Mouse (Mus musculus): ENCODE measurements around the gene Gtf3c5. TPM values are rescaled to one million over a fixed set of nuclear protein-coding genes. Genes with fewer than 3 reads are reported as not detected.

Gtf3c5 gene
- polyA plus RNA-seq, 1 experiment from 2014 or later: 40.7 TPM

DNA sequence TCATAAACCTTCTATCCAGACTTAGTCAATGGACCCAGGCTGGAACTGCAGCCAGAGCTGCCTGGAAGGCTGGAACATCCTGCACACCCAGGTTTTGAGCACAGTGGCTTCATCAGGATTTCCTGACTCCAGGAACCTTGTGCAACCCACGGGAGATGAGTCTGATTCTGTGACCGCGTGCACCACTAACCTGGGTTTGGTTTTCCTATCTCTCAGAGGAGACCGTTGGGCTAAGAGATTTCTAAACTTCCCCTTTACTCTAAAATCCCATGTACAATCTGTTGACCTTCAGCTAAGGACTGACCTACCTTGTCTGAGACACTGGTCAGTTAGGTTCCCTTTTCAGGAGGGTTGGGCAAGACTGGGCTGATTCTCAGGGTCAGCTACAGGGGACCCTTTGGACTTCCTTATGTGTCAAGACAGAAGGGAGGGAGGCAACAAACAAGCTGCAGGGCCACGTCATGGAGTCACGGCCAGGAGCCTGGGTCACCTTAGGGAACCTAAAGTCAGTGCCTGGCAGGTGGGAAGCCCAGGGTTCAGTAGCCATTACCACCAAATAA is 35.3 kb upstream of the Gtf3c5 start:
- Histone ChIP-seq H3K36me3 (ENCODE audit: poor library complexity, severe bottlenecking) (no peaks in the 10 kb centered on the region), H3K4me3 (no peak overlapping the region), H3K9me3 (replicated peaks) (no peaks in the 10 kb centered on the region), H3K27me3 (peaks cover 27% of the 10 kb centered on the region), H3K27ac (no peak overlapping the region), H3K9ac (no peak overlapping the region), H3K4me2 (no peak overlapping the region), H3K4me1 (peaks cover 4% of the 10 kb centered on the region; the same call in 1 of the 2 replicates)
- 86% methylated on average over 6 of the region's 6 CpGs for WGBS
- ATAC-seq: no peak

DNA sequence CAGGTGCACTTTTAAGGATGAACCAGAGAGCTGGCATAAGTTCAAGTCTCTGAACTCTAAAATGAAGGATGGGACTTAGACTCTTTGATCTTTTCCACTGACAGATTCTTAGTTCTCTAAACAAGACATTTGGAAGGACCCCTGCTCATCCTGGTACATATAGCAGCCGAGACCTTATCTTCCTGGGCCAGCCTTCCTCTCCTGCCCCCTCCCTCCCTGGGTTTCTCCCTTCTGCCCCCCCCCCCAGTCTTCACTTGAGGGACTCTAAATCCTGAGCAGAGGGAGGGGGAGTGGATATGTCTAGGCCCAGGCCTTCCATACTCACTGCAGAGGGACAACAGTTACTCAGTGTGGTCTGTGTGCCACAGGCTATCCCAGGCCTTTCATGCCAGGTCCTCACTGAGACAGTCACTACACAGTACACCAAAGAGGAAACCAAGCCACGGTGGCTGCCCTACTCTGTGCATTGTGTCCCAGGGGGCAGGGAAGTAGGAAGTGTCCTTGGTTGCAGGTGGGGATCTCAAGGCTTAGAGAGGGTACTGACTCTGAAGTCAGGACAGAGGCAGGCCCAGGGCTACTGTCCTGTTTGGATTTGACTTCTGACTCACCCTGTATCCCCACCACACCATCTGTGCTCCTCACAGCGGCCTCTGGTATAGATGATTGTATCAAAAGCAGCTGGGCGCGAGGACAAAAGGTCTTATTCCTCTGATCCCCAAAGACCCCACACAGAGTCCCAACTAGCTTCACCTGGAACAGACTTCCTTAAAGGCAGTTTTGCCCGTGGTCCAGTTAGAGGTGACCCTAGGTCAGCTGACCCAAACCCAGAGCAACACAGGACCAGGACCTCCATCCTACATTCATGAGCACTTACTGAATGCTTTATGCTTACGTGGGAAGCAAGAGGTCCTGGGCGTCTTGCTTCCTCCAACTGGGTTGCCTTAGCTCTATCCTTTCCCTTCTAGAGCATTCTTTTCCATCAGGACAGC is 34.2 kb upstream of the Gtf3c5 start:
- Histone ChIP-seq H3K4me1 (peaks cover 4% of the 10 kb centered on the region; the same call in 1 of the 2 replicates), H3K4me2 (no peak overlapping the region), H3K9ac (no peak overlapping the region), H3K9me3 (replicated peaks) (no peaks in the 10 kb centered on the region), H3K4me3 (no peak overlapping the region), H3K27me3 (peaks cover 25% of the 10 kb centered on the region), H3K27ac (no peak overlapping the region), H3K36me3 (ENCODE audit: poor library complexity, severe bottlenecking) (no peaks in the 10 kb centered on the region)
- 76% methylated on average over 8 of the region's 8 CpGs for whole genome bisulfite sequencing
- no peak for ATAC-seq

GRCm38 (mm10) chr2:28616874-28617273 is 33.3 kb upstream of the Gtf3c5 start:
- Histone ChIP-seq H3K4me3 (no peak overlapping the region), H3K4me2 (no peak overlapping the region), H3K27ac (no peak overlapping the region), H3K9me3 (replicated peaks) (no peaks in the 10 kb centered on the region), H3K36me3 (ENCODE audit: poor library complexity, severe bottlenecking) (no peaks in the 10 kb centered on the region), H3K27me3 (peaks cover 16% of the 10 kb centered on the region), H3K4me1 (peaks cover 4% of the 10 kb centered on the region; the same call in 1 of the 2 replicates), H3K9ac (no peak overlapping the region)
- ATAC-seq: no peak
- 79% methylated on average over 9 of the region's 9 CpGs for WGBS

GRCm38 (mm10) chr2:28616358-28616757 is 32.8 kb upstream of the Gtf3c5 start:
- 32% methylated on average over 5 of the region's 5 CpGs for WGBS
- Histone ChIP-seq H3K4me3 (no peak overlapping the region), H3K27ac (no peak overlapping the region), H3K9ac (no peak overlapping the region), H3K9me3 (replicated peaks) (no peaks in the 10 kb centered on the region), H3K36me3 (ENCODE audit: poor library complexity, severe bottlenecking) (no peaks in the 10 kb centered on the region), H3K27me3 (peaks cover 11% of the 10 kb centered on the region), H3K4me2 (no peak overlapping the region), H3K4me1 (peaks cover 4% of the 10 kb centered on the region; the same call in 1 of the 2 replicates)
- no peak for ATAC-seq

GRCm38 (mm10) chr2:28613599-28613998 is 30.0 kb upstream of the Gtf3c5 start:
- no peak for ATAC-seq
- Histone ChIP-seq H3K27me3 (no peaks in the 10 kb centered on the region), H3K4me3 (no peak overlapping the region), H3K27ac (no peak overlapping the region), H3K4me1 (peaks cover 4% of the 10 kb centered on the region; the same call in 1 of the 2 replicates), H3K4me2 (no peak overlapping the region), H3K9me3 (replicated peaks) (no peaks in the 10 kb centered on the region), H3K36me3 (ENCODE audit: poor library complexity, severe bottlenecking) (no peaks in the 10 kb centered on the region), H3K9ac (no peak overlapping the region)
- WGBS: 86% methylated on average over 10 of the region's 10 CpGs

- Histone ChIP-seq H3K36me3 (ENCODE audit: poor library complexity, severe bottlenecking) (no peaks in the 10 kb centered on the region), H3K4me1 (no peaks in the 10 kb centered on the region), H3K27ac (no peak overlapping the region), H3K27me3 (no peaks in the 10 kb centered on the region), H3K4me2 (no peak overlapping the region), H3K9ac (no peak overlapping the region), H3K9me3 (replicated peaks) (no peaks in the 10 kb centered on the region), H3K4me3 (no peak overlapping the region)
- no peak for ATAC-seq
- WGBS: 62% methylated on average over 10 of the region's 10 CpGs
These were observed 29.0 kb upstream of the Gtf3c5 start for GRCm38 (mm10) chr2:28612436-28613063.

DNA sequence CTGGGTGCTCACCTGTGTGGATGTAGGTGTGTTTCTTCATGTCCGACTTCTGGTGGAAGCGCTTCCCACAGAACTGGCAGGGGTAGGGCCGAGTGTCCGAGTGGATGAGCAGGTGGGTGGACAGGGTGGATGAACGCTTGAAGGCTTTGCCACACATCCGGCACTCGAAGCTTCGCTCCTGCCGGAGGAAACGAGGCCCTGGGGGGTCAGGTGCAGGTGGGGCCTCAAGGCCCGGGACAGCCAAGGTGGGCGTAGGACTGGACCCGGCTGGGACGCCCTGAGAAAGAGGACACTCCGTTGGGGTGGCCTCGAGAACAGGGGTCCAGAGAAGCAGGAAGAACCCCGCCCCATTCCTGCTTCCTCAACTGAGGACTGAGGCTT is 27.8 kb upstream of the Gtf3c5 start:
- Histone ChIP-seq H3K27ac (no peak overlapping the region), H3K9ac (no peak overlapping the region), H3K9me3 (replicated peaks) (no peaks in the 10 kb centered on the region), H3K4me3 (no peak overlapping the region), H3K4me2 (no peak overlapping the region), H3K4me1 (no peaks in the 10 kb centered on the region), H3K36me3 (ENCODE audit: poor library complexity, severe bottlenecking) (no peaks in the 10 kb centered on the region), H3K27me3 (no peaks in the 10 kb centered on the region)
- 89% methylated on average over 17 of the region's 17 CpGs for WGBS
- no peak for ATAC-seq

GRCm38 (mm10) chr2:28610716-28611406 is 27.3 kb upstream of the Gtf3c5 start:
- Histone ChIP-seq H3K27ac (no peak overlapping the region), H3K4me1 (no peaks in the 10 kb centered on the region), H3K9ac (no peak overlapping the region), H3K4me3 (no peak overlapping the region), H3K4me2 (no peak overlapping the region), H3K27me3 (no peaks in the 10 kb centered on the region), H3K36me3 (ENCODE audit: poor library complexity, severe bottlenecking) (no peaks in the 10 kb centered on the region), H3K9me3 (replicated peaks) (no peaks in the 10 kb centered on the region)
- no peak for ATAC-seq
- WGBS: 75% methylated on average over 12 of the region's 12 CpGs

DNA sequence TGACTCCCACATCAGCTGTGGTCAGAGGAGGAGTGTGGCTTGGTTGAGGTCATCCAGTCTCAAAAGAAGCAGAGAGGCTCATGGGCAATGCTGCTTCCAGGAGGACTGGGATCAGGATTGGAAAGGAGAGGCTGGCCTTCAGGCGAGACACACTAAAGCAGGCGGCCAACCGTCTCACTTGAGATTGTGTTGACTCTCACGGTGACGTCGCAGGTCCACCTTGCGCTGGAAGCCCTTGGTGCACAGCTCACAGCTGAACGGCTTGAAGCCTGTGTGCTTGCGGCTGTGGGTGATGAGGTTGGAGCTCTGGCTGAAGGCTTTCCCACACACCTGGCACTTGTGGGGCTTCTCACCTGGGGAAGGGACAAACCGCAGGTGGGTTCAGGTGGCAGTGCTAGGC is 26.3 kb upstream of the Gtf3c5 start:
- H3K4me2 ChIP-seq: no peak overlapping the region
- no peak for ATAC-seq
- no peak overlapping the region for H3K9ac ChIP-seq
- no peaks in the 10 kb centered on the region for H3K4me1 ChIP-seq
- H3K9me3 ChIP-seq (replicated peaks): no peaks in the 10 kb centered on the region
- no peak overlapping the region for H3K4me3 ChIP-seq
- H3K36me3 ChIP-seq (ENCODE audit: poor library complexity, severe bottlenecking): no peaks in the 10 kb centered on the region
- no peak overlapping the region for H3K27ac ChIP-seq
- no peaks in the 10 kb centered on the region for H3K27me3 ChIP-seq
- 90% methylated on average over 10 of the region's 10 CpGs for WGBS

DNA sequence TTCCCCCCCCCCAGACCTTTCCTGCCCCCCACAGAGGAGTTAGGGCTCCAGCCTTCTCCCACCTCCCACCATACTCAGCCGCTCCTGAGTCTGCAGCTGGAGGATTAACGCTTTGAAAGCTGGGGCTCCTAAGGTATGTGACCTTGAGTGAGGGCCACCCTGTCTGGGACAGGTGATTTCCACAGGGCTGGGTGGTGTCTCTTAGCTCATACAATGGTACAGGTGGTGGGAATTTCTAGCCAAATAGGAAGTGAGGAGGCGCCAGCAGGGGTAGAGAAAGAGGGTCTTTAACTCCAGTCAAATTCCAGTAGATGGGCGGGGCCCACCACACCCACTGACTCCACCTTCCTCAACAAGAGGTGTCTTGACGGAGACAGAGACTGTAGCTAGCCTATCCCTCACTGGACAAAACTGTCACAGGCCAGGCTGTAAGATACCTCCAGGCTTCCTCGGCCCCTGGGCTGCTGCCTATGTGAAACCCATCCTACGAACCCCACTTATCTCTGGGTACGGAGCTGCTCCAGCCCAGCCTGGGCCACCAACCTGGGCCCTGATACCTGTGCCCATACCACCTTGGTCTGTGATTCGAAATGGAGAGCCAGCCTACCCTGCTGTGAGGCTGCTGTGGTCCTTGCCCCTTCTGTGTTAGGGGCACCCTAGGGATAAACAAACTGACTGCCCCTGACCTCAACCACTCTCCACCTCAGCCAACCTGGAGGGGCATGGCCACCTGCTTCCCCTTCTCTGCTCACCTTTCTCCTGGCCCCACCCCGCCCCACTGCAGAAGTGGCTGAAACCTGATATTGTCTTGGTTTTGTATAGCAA is 24.0 kb upstream of the Gtf3c5 start:
- WGBS: 48% methylated on average over 10 of the region's 10 CpGs
- no peak for ATAC-seq
- Histone ChIP-seq H3K9me3 (replicated peaks) (no peaks in the 10 kb centered on the region), H3K4me2 (no peak overlapping the region), H3K4me3 (no peak overlapping the region), H3K4me1 (no peaks in the 10 kb centered on the region), H3K27me3 (no peaks in the 10 kb centered on the region), H3K36me3 (ENCODE audit: poor library complexity, severe bottlenecking) (no peaks in the 10 kb centered on the region), H3K9ac (no peak overlapping the region), H3K27ac (no peak overlapping the region)

DNA sequence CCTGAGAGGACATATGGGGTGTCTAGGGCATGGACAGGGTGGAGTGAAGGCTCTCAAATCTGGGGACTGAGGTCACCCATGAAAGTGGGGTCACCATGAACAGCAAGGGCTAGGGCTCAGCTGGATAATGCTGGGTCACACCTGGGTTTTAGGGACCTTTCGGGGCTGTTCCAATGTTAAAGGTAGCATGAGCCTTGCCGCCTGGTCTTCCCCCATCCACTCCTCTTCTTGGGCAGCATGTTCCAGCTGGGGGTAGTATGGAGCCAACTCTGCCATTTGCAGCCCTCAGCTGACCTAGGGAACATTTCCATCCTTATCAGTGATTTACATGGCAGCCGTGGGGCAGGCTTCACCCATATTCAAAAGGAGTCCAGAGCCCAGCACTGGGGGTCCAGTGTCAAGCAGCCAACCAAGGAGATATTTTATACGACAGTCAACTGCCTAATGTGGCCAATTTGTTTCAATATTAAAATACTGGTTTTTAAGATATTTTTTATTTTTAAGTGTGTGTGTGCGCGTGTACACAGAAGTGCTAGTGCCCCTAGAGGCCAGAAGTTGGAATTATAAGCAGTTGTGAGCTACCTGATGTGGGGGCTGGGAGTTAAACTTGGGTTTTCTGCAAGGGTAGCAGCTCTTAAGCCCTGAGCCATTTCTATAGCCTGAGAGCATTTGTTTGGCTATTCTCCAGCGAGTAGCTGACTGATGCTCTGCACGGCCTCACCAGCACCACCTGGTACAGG is 23.2 kb upstream of the Gtf3c5 start:
- WGBS: 70% methylated on average over 8 of the region's 8 CpGs
- H3K4me3 ChIP-seq: no peak overlapping the region
- H3K36me3 ChIP-seq (ENCODE audit: poor library complexity, severe bottlenecking): no peaks in the 10 kb centered on the region
- H3K4me2 ChIP-seq: no peak overlapping the region
- no peaks in the 10 kb centered on the region for H3K9me3 ChIP-seq (replicated peaks)
- no peak overlapping the region for H3K27ac ChIP-seq
- no peak for ATAC-seq
- no peak overlapping the region for H3K9ac ChIP-seq
- H3K4me1 ChIP-seq: no peaks in the 10 kb centered on the region
- no peaks in the 10 kb centered on the region for H3K27me3 ChIP-seq
